Mouse (Mus musculus): ENCODE data around the gene Glrx3.

The Glrx3 gene

GRCm38 (mm10) chr7:137471431-137472120, 34.2 kb downstream of the Glrx3 start:
- in situ Hi-C loops (cut with MboI, MseI) = no loop called here

GRCm38 (mm10) chr7:137472149-137472548, 34.7 kb downstream of the Glrx3 start:
- in situ Hi-C loops (cut with MboI, MseI) = no loop called here

- in situ Hi-C loops (cut with MboI, MseI) = loop anchor here (5.0 kb wide), 1 partner anchor 1359 kb away; no protein-coding TSS in a partner anchor
Observed at GRCm38 (mm10) chr7:137477950-137478620, 40.7 kb downstream of the Glrx3 start.

GRCm38 (mm10) chr7:137478621-137478982, 41.2 kb downstream of the Glrx3 start:
- in situ Hi-C loops (cut with MboI, MseI) = loop anchor here (5.0 kb wide), 1 partner anchor 1359 kb away; no protein-coding TSS in a partner anchor

DNA sequence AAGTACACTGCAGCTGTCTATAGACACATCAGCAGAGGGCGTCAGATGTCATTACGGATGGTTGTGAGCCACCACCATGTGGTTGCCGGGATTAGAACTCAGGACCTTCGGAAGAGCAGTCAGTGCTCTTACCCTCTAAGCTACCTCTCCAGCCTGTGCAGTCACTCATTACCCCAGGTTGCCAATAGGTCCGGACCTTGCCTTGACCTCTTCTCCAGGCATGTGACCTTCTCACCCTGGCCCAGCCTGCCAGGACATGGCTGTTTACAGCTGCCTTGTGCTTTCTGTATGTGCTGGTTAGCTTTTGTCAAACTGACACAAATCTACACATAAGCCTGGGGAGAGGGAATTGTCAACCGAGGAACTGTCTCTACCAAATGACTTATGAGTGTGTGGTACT, 43.4 kb downstream of the Glrx3 start:
- in situ Hi-C loops (cut with MboI, MseI) = no loop called here

GRCm38 (mm10) chr7:137483987-137484386, 46.6 kb downstream of the Glrx3 start:
- in situ Hi-C loops (cut with MboI, MseI) = no loop called here

- in situ Hi-C loops (cut with MboI, MseI) = no loop called here
Observed at GRCm38 (mm10) chr7:137488391-137488790, 51.0 kb downstream of the Glrx3 start.

- in situ Hi-C loops (cut with MboI, MseI) = loop anchor here (5.0 kb wide), 1 partner anchor 577 kb away; no protein-coding TSS in a partner anchor
Observed at GRCm38 (mm10) chr7:137490711-137491110, 53.3 kb downstream of the Glrx3 start.

DNA sequence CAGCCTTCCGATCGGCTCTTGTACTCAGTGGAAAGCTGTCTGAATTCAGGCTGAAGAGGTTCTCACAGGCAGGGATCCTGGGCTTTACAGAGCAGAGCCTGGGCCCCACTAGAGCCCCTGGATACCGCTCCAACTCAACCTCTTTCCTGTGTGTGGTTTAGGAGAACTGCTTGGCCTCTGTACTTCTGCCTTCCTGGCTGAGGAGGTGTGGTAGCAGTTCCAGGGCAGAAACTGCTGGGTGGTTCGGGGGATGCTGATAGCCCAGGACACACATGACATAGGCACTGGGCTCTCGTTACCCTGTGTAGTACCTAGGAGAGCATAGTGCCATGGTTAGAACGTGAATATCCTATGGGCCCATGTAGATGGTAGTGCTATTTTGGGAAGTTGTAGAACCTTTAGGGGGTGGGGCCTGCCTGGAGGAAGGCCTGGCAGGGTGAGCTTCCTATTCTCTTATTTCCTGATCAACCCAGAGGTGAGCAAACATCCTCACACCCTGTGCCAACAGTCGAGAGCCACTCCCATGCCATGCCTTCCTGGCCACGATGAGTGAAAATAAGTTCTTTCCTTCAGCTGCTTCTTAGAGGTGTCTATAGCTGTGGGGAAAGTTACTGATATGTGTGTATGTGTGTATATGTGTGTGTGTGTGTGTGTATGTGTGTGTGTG, 55.0 kb downstream of the Glrx3 start:
- in situ Hi-C loops (cut with MboI, MseI) = loop anchor here (5.0 kb wide), 1 partner anchor 575 kb away; no protein-coding TSS in a partner anchor

DNA sequence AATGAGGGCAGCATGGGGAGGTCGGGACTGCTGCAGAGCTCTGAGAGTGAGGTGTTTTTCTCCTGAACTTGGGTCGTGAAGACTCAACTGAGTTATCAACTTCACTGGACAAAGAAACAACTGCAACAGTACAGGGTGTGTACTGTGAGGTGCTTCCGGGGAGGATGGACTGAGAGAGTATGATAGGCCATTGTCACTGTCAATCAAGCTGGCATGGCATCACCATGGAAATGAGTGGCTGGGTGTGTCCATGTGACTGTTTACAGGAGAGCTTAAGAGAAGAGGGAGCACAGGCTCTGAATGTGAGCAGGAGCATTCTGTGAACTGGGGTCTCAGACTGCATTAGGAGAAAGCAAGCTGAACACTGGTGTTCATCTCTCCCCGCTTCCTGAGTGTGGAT, 61.3 kb downstream of the Glrx3 start:
- in situ Hi-C loops (cut with MboI, MseI) = no loop called here

DNA sequence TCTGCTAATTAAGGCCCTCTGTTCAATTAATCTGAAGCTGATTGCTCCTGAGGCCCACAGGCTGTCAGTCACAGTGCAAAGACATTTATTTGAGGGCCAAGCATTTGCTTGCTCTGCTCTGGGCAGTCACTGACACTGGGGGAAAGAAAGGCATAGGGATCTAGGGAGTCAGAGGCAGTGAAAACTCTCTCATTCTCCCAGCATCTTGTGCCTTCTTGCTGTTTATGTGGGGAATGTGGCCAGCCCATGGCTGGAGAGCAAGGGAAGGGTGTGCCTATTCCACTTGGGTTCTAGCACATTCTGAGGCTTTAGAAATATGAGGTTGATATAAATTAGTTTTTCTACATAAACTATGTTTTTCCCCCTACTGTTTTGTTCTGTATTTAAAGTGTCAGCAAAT, 80.2 kb downstream of the Glrx3 start:
- in situ Hi-C loops (cut with MboI, MseI) = no loop called here

- in situ Hi-C loops (cut with MboI, MseI) = no loop called here
Observed at GRCm38 (mm10) chr7:137518028-137518576, 80.7 kb downstream of the Glrx3 start.
